Comparison of ENCODE assay signal across 8 mouse cellular contexts in genomic region chr15:99318071-99318470, GRCm38 (mm10). TPM values are rescaled to one million over a fixed set of nuclear protein-coding genes. Genes with fewer than 3 reads are reported as not detected.
DNase-seq lines count a peak whose midpoint lies in the region; ATAC-seq and TF ChIP-seq lines count a peak whose summit lies in the region.

No protein-coding gene starts in this region.

- no peak for TF ChIP-seq CTCF in kidney, adult 2 months (conservative IDR thresholded peaks at IDR 0.05; ENCODE audit: insufficient read depth, insufficient read length, low read depth, low read length)
- no peak for TF ChIP-seq CTCF in midbrain, postnatal 0 days (IDR thresholded peaks at IDR 0.05)

- peak; percentile 30 for DNase-seq in cerebellum, adult 9-11 months
- no peak for DNase-seq in cerebellum, adult 9-10 months
- DNase-seq in kidney, adult 2 months, result no peak
- no peak for DNase-seq in kidney, adult 9 months
- no peak for DNase-seq in midbrain, postnatal 0 days (ENCODE audit: low spot score)
- DNase-seq in midbrain, embryonic 10.5 days (ENCODE audit: low spot score), result no peak
- DNase-seq in thymus, postnatal 14 days, result no peak
- no peak for DNase-seq in gastrocnemius, adult 8-10 months (ENCODE audit: low spot score in 2 of 2)

- H3K27ac ChIP-seq in kidney, adult 2 months (ENCODE audit: insufficient read depth, low read depth, low read length), result peak overlapping the region; percentile 62
- H3K27ac ChIP-seq in midbrain, postnatal 0 days (ENCODE audit: low read depth, low read length), result peak overlapping the region; percentile 74; the same call in 1 of the 2 replicates
- H3K27ac ChIP-seq in midbrain, embryonic 10.5 days (replicated peaks), result no peak overlapping the region

- H3K27me3 ChIP-seq in kidney, adult 2 months (replicated peaks; ENCODE audit: control insufficient read depth, insufficient read depth, low read length), result no peaks in the 10 kb centered on the region
- no peaks in the 10 kb centered on the region for H3K27me3 ChIP-seq in midbrain, postnatal 0 days (ENCODE audit: insufficient read depth, low read length)
- H3K27me3 ChIP-seq in midbrain, embryonic 10.5 days (ENCODE audit: low read depth, poor library complexity, severe bottlenecking), result no peaks in the 10 kb centered on the region

- no peaks in the 10 kb centered on the region for H3K9me3 ChIP-seq in midbrain, postnatal 0 days (ENCODE audit: low read length)
- H3K9me3 ChIP-seq in midbrain, embryonic 10.5 days (replicated peaks), result no peaks in the 10 kb centered on the region

- H3K36me3 ChIP-seq in kidney, adult 2 months (ENCODE audit: control insufficient read depth, insufficient read depth, low read length), result no peaks in the 10 kb centered on the region
- H3K36me3 ChIP-seq in midbrain, postnatal 0 days (ENCODE audit: insufficient read depth, low read length), result peaks cover 76% of the 10 kb centered on the region
- peaks cover 100% of the 10 kb centered on the region for H3K36me3 ChIP-seq in midbrain, embryonic 10.5 days

- H3K4me1 ChIP-seq in kidney, adult 2 months (ENCODE audit: control insufficient read depth, insufficient read depth, low read length), result no peaks in the 10 kb centered on the region
- H3K4me1 ChIP-seq in midbrain, postnatal 0 days (ENCODE audit: insufficient read depth, low read length), result no peaks in the 10 kb centered on the region
- no peaks in the 10 kb centered on the region for H3K4me1 ChIP-seq in midbrain, embryonic 10.5 days

- no peak for ATAC-seq in midbrain, postnatal 0 days (ENCODE audit: low FRiP score)

- no peak overlapping the region for H3K9ac ChIP-seq in midbrain, postnatal 0 days (replicated peaks; ENCODE audit: low read length, poor library complexity, severe bottlenecking)

- no peak overlapping the region for H3K4me3 ChIP-seq in kidney, adult 2 months (ENCODE audit: insufficient read depth, low read depth, low read length)
- H3K4me3 ChIP-seq in midbrain, postnatal 0 days (ENCODE audit: low read depth, low read length), result no peak overlapping the region
- H3K4me3 ChIP-seq in midbrain, embryonic 10.5 days, result no peak overlapping the region

- WGBS in kidney, adult 2 months, result 75% methylated on average over 6 of the region's 6 CpGs
- 84% methylated on average over 6 of the region's 6 CpGs for WGBS in midbrain, postnatal 0 days
- WGBS in midbrain, embryonic 10.5 days, result 92% methylated on average over 6 of the region's 6 CpGs

- no peak for TF ChIP-seq POLR2A in kidney, adult 2 months (IDR thresholded peaks at IDR 0.05; ENCODE audit: low read depth, low read length)

- no peak overlapping the region for H3K4me2 ChIP-seq in midbrain, postnatal 0 days (ENCODE audit: low read depth, low read length, poor library complexity, severe bottlenecking)

RNA-seq across cellular contexts. Expression of gene Fam186b, which starts 22.4 kb away (rescaled TPM):
- 0.13 and 0.24 TPM in 2 replicates for polyA plus RNA-seq in kidney, adult 2 months (2012; rRNA removed)
- total RNA-seq in midbrain, postnatal 0 days (2014; rRNA removed), result 0.38 and 2.3 TPM in 2 replicates
- 1.4 and 1.6 TPM in 2 replicates for polyA plus RNA-seq in midbrain, postnatal 0 days (2015; fragmentation: Nextera tagmentation; extraction: Ambion mirVana)
- 0.11 and 0.19 TPM in 2 replicates for polyA plus RNA-seq in midbrain, embryonic 10.5 days (2016; fragmentation: Nextera tagmentation; extraction: Ambion mirVana)
- not detected for total RNA-seq in gastrocnemius, adult 8-10 months (2022)

RNA-seq across cellular contexts. Expression of gene Prpf40b, which starts 23.2 kb away (rescaled TPM):
- polyA plus RNA-seq in kidney, adult 2 months (2012; rRNA removed), result 48.0 and 59.4 TPM in 2 replicates
- 95.5 and 97.9 TPM in 2 replicates for total RNA-seq in midbrain, postnatal 0 days (2014; rRNA removed)
- polyA plus RNA-seq in midbrain, postnatal 0 days (2015; fragmentation: Nextera tagmentation; extraction: Ambion mirVana), result 99.6 and 107 TPM in 2 replicates
- polyA plus RNA-seq in midbrain, embryonic 10.5 days (2016; fragmentation: Nextera tagmentation; extraction: Ambion mirVana), result 61.2 and 70.7 TPM in 2 replicates
- 10 to 100 TPM; 22.5 to 28.5 (median 25.7) TPM for total RNA-seq in gastrocnemius, adult 8-10 months (2022)

RNA-seq across cellular contexts. Expression of gene Fmnl3, which starts 52.2 kb away (rescaled TPM):
- polyA plus RNA-seq in kidney, adult 2 months (2012; rRNA removed), result 26.8 and 26.9 TPM in 2 replicates
- total RNA-seq in midbrain, postnatal 0 days (2014; rRNA removed), result 13.5 and 15.5 TPM in 2 replicates
- polyA plus RNA-seq in midbrain, postnatal 0 days (2015; fragmentation: Nextera tagmentation; extraction: Ambion mirVana), result 8.5 and 9.8 TPM in 2 replicates
- 10.9 and 12.6 TPM in 2 replicates for polyA plus RNA-seq in midbrain, embryonic 10.5 days (2016; fragmentation: Nextera tagmentation; extraction: Ambion mirVana)
- total RNA-seq in gastrocnemius, adult 8-10 months (2022), result 1 to 10 TPM; 3.3 to 5.4 (median 3.9) TPM
